Mouse (Mus musculus) kidney, embryonic 15.5 days (tissue): Measurements from ENCODE around the gene Casc3. TPM values are rescaled to one million over a fixed set of nuclear protein-coding genes. Genes with fewer than 3 reads are reported as not detected.
"Not testable (repeated sequence)": the region's sequence is repeated elsewhere in the genome, so short reads cannot be mapped to it uniquely, and the experiment has no call there.

Source experiments
- ATAC-seq: fragments of 200-750 bp; cut with Nextera tagmentation; replicated peaks from 2 replicates; pipeline ENCODE4 v1.8.0; 2017; ENCODE audit warnings: moderate TSS enrichment; ENCODE audit not compliant: low FRiP score
- H3K27ac ChIP-seq: fragments of 300-500 bp; sonication (generic); 2 replicates; pipeline ENCODE4 v1.5.1; 2015; ENCODE audit warnings: mild to moderate bottlenecking, inconsistent platforms
- H3K27me3 ChIP-seq: fragments of 300-500 bp; sonication (generic); 2 replicates; pipeline ENCODE4 v1.6.1; 2015; ENCODE audit warnings: inconsistent platforms
- H3K36me3 ChIP-seq: fragments of 300-500 bp; sonication (generic); 2 replicates; pipeline ENCODE4 v1.6.1; 2015; ENCODE audit warnings: inconsistent platforms
- H3K4me1 ChIP-seq: fragments of 300-500 bp; sonication (generic); 2 replicates; pipeline ENCODE4 v1.6.1; 2015; ENCODE audit warnings: inconsistent platforms
- H3K4me2 ChIP-seq: fragments of 300-500 bp; sonication (generic); 2 replicates; pipeline ENCODE4 v1.6.1; 2015; ENCODE audit warnings: moderate library complexity, mild to moderate bottlenecking, inconsistent platforms
- H3K4me3 ChIP-seq: fragments of 300-500 bp; sonication (generic); replicated peaks from 2 replicates; pipeline ENCODE4 v1.5.1; 2015; ENCODE audit warnings: mild to moderate bottlenecking, inconsistent platforms
- H3K9ac ChIP-seq: fragments of 300-500 bp; sonication (generic); 2 replicates; pipeline ENCODE4 v1.6.1; 2015; ENCODE audit warnings: mild to moderate bottlenecking, inconsistent platforms
- H3K9me3 ChIP-seq: fragments of 300-500 bp; sonication (generic); replicated peaks from 2 replicates; pipeline ENCODE4 v1.6.1; 2016; ENCODE audit warnings: inconsistent platforms
- WGBS: fragments of 180-500 bp; shearing (Covaris S2); methylation state at CpG from one replicate; pipeline ENCODE4 v1.1.7; 2015; ENCODE audit warnings: mixed read lengths; 5-methylcytosine and 5-hydroxymethylcytosine counted together
- polyA plus RNA-seq: library from polyadenylated mRNA; unstranded; fragments of >200 nt; fragmentation: Nextera tagmentation; extraction: Ambion mirVana; gene quantifications from 2 replicates; pipeline ENCODE4 v1.2.1, GENCODE M21; 2015

The Casc3 gene
- polyA plus RNA-seq, 1 experiment from 2014 or later = 40.6 TPM

DNA sequence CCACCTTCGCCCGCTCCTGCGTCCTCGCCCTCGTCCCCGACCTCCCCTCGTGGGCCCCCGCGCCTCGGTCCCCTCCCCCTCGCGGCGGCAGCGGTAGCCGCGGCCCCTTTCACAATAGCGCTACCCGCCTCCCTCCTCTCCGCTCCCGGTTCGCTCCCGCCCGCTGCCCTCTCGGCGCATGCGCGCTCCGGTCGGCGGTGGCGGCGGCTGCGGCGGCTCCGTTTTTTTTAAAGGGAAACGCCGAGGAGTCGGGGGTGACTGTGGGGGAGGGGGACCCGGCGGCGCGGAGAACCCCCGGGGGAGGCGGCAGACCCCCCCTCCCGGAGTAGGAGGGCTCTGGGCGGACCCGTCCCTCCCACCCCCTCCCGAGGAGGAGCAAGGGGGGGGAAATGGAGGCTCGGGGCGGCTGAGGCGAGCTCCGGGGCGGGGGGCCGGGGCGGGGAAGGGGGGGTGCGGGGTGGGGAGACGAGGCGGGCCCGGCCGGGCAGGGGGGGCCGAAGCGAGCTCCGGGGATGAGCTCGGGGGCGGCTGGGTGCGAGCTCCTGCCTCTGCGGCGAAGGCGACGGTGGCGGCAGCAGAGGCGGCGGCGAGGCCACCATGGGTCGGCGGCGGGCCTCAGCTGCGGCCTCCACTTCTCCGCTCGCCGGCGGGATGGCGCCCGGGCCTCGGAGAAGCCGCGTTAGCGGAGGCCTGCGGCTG, 9.5 kb upstream of the Casc3 start, which contains the start of gene Msl1:
Gene Msl1 (plus strand): TSS at position 502 of the 699 bp plus-strand sequence.
- Histone ChIP-seq H3K27ac (peak within 1 kb of the TSS; percentile 100), H3K27me3 (no peaks in the 10 kb centered on the region), H3K4me2 (peak within 1 kb of the TSS; percentile 77), H3K9me3 (no peaks in the 10 kb centered on the region), H3K4me3 (peak within 1 kb of the TSS; percentile 100), H3K9ac (peak within 1 kb of the TSS; percentile 100), H3K36me3 (peaks cover 23% of the 10 kb centered on the region), H3K4me1 (peaks cover 43% of the 10 kb centered on the region)
- ATAC-seq = peak; percentile 64
- under 1% methylated on average over 69 of the region's 89 CpGs for WGBS

DNA sequence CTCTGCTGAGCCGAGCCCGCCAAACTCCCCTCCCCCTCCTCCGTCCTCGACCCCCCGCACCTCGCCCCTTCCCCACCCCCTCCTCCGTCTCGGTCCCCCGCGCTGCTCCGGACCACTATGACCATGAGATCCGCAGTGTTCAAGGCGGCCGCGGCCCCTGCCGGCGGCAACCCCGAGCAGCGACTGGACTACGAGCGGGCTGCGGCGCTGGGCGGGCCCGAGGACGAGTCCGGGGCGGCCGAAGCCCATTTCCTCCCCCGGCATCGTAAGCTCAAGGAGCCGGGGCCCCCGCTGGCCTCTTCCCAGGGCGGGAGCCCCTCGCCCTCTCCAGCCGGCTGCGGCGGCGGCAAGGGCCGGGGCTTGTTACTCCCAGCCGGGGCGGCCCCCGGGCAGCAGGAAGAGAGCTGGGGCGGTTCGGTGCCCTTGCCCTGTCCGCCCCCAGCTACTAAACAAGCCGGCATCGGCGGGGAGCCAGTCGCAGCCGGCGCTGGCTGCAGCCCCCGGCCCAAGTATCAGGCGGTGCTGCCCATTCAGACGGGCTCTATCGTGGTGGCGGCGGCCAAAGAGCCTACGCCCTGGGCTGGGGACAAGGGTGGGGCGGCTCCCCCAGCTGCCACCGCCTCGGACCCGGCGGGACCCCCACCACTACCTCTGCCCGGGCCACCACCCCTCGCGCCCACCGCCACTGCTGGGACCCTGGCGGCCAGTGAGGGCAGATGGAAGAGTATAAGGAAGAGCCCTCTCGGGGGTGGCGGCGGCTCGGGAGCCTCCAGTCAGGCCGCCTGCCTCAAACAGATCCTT, 8.8 kb upstream of the Casc3 start:
- Histone ChIP-seq H3K9ac (peak overlapping the region; percentile 100), H3K36me3 (peaks cover 30% of the 10 kb centered on the region), H3K9me3 (no peaks in the 10 kb centered on the region), H3K4me2 (peak overlapping the region; percentile 77), H3K27me3 (no peaks in the 10 kb centered on the region), H3K27ac (peak overlapping the region; percentile 100), H3K4me1 (peaks cover 43% of the 10 kb centered on the region), H3K4me3 (peak overlapping the region; percentile 100)
- WGBS = under 1% methylated on average over 68 of the region's 74 CpGs
- peak; percentile 33 for ATAC-seq

GRCm38 (mm10) chr11:98796515-98797216, 8.0 kb upstream of the Casc3 start:
- H3K27ac ChIP-seq = peak overlapping the region; percentile 100
- WGBS = 1% methylated on average over 23 of the region's 23 CpGs
- H3K9me3 ChIP-seq = no peaks in the 10 kb centered on the region
- peaks cover 38% of the 10 kb centered on the region for H3K36me3 ChIP-seq
- ATAC-seq = peak; percentile 22; the same call in 1 of the 2 replicates
- peak overlapping the region; percentile 77 for H3K4me2 ChIP-seq
- H3K4me1 ChIP-seq = peaks cover 46% of the 10 kb centered on the region
- peak overlapping the region; percentile 100 for H3K9ac ChIP-seq
- H3K27me3 ChIP-seq = no peaks in the 10 kb centered on the region
- peak overlapping the region; percentile 100 for H3K4me3 ChIP-seq

DNA sequence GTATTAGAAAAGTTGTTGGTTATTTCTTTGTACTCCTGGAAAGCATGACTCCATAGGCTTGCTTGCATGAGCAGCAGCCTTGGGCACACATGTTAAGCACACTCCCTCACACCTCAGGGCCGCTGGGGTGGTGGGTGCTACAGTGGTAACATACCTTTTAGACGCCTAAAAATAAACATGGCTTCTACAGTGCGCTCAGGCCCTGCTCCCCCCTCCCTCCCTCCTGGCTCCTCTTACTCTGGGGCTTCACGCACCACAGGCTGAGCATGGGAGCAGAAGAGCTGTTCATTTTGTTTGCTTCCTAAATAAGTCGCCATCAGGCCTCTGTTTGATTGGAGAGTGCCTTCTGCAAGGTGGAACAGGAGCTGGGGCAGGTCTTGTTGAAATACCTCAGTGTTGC, 7.4 kb upstream of the Casc3 start:
- Histone ChIP-seq H3K36me3 (peaks cover 44% of the 10 kb centered on the region), H3K4me1 (peaks cover 42% of the 10 kb centered on the region), H3K27ac (peak overlapping the region; percentile 100), H3K27me3 (no peaks in the 10 kb centered on the region), H3K4me3 (peak overlapping the region; percentile 100), H3K9ac (peak overlapping the region; percentile 100), H3K9me3 (no peaks in the 10 kb centered on the region), H3K4me2 (peak overlapping the region; percentile 77)
- under 1% methylated on average over 5 of the region's 5 CpGs for WGBS
- no peak for ATAC-seq

DNA sequence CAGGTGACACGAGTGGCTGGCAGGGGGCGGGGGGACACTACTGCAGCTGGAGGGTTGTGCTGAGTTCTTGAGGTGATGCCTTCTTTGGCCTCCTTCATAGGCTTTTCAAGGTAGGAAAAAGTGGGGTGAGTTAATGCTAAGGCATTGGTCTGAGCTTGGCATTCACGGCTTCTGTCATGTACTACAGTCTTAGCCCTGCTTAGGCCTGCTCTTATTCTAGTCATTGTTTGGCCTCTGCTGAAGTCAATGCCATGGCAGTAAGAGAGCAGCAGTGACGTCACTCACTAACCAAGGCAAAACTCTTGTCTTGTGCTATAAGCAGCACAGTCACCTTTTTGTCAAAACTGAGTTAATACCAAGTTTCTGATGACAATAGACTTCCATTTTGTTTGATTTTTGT, 6.8 kb upstream of the Casc3 start:
- no peak for ATAC-seq
- WGBS = 39% methylated on average over 4 of the region's 4 CpGs
- Histone ChIP-seq H3K4me2 (peak overlapping the region; percentile 77), H3K4me1 (peaks cover 36% of the 10 kb centered on the region), H3K27ac (peak overlapping the region; percentile 100), H3K9ac (peak overlapping the region; percentile 100), H3K27me3 (no peaks in the 10 kb centered on the region), H3K36me3 (peaks cover 50% of the 10 kb centered on the region), H3K9me3 (no peaks in the 10 kb centered on the region), H3K4me3 (peak overlapping the region; percentile 100)

GRCm38 (mm10) chr11:98808417-98808816, 3.7 kb downstream of the Casc3 start:
- no peaks in the 10 kb centered on the region for H3K9me3 ChIP-seq
- peaks cover 29% of the 10 kb centered on the region for H3K4me1 ChIP-seq
- H3K4me3 ChIP-seq = peak overlapping the region; percentile 91
- WGBS = 58% methylated on average over 2 of the region's 2 CpGs
- no peaks in the 10 kb centered on the region for H3K27me3 ChIP-seq
- peak overlapping the region; percentile 68 for H3K4me2 ChIP-seq
- ATAC-seq = no peak
- peak overlapping the region; percentile 99 for H3K27ac ChIP-seq
- no peak overlapping the region for H3K9ac ChIP-seq
- peaks cover 77% of the 10 kb centered on the region for H3K36me3 ChIP-seq

DNA sequence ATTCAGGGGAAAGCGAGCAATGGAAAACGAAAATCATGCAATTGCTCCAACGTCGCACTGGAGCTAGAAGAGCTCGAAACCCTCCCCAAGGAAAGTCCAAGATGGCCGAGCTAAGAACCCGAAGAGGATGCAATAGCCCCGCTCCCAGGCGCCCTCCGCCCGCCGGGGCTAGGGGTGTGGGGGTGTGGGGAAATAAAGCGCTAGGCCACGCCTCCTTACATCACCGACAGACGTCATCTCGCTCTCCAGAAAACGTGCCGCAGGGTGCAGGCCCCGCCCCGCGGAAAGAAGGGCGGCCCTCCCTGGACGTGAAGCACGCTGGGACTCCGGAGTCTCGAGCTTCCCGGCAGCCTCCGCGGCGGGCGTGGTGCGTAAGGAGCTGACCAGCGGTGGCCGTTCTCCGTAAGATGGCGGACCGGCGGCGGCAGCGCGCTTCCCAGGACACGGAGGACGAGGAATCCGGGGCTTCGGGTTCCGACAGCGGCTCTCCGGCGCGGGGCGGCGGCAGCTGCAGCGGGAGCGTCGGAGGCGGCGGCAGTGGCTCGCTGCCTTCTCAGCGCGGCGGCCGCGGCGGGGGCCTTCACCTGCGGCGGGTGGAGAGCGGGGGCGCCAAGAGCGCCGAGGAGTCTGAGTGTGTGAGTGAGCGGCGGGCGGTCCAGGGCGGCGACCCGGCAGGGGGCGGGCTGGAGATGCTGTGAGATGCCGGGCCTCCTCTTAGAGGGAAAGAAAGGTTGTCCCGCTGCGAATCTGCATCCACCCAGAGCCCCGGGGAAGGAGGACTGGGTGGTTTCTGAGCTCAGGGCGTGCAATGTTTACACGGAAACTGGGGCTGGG, 5.0 kb downstream of the Casc3 start:
- H3K4me1 ChIP-seq = peaks cover 29% of the 10 kb centered on the region
- peak overlapping the region; percentile 91 for H3K4me3 ChIP-seq
- peaks cover 76% of the 10 kb centered on the region for H3K36me3 ChIP-seq
- peak overlapping the region; percentile 68 for H3K4me2 ChIP-seq
- H3K9ac ChIP-seq = peak overlapping the region; percentile 96
- no peaks in the 10 kb centered on the region for H3K27me3 ChIP-seq
- WGBS = 0% methylated on average over 84 of the region's 84 CpGs
- peak overlapping the region; percentile 99 for H3K27ac ChIP-seq
- no peaks in the 10 kb centered on the region for H3K9me3 ChIP-seq
- peak; percentile 99 for ATAC-seq

GRCm38 (mm10) chr11:98810686-98811085, 6.0 kb downstream of the Casc3 start:
- peak overlapping the region; percentile 68 for H3K4me2 ChIP-seq
- H3K9ac ChIP-seq = peak overlapping the region; percentile 96; the same call in 1 of the 2 replicates
- 64% methylated on average over 7 of the region's 7 CpGs for WGBS
- peak overlapping the region; percentile 91 for H3K4me3 ChIP-seq
- no peaks in the 10 kb centered on the region for H3K27me3 ChIP-seq
- no peak for ATAC-seq
- H3K36me3 ChIP-seq = peaks cover 74% of the 10 kb centered on the region
- peak overlapping the region; percentile 99; the same call in 1 of the 2 replicates for H3K27ac ChIP-seq
- peaks cover 24% of the 10 kb centered on the region for H3K4me1 ChIP-seq
- no peaks in the 10 kb centered on the region for H3K9me3 ChIP-seq

GRCm38 (mm10) chr11:98816706-98817239, 12.1 kb downstream of the Casc3 start:
- Histone ChIP-seq H3K9ac (no peak overlapping the region), H3K4me3 (no peak overlapping the region), H3K9me3 (no peaks in the 10 kb centered on the region), H3K36me3 (peaks cover 96% of the 10 kb centered on the region), H3K4me1 (no peaks in the 10 kb centered on the region), H3K27ac (no peak overlapping the region), H3K27me3 (no peaks in the 10 kb centered on the region), H3K4me2 (no peak overlapping the region)
- no peak for ATAC-seq
- 89% methylated on average over 1 of the region's 1 CpGs for WGBS

DNA sequence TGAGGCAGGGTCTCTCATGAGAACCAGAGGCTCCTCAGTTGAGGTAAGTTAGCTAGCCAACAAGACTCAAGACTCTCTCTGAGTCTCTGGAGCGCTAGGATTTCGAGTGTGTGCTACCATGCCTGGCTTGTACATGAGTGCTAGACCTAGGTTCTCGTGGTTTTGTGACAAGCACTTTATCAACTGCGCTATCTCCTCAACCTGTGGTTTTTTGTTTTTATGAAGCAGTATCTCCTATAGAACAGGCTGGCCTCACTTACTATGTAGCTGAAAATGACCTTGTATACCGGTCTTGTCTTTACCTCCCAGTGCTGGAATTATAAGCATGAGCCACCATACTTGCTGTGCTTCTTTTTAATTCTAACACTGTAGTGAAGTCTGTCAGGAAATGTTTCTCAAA, 16.3 kb downstream of the Casc3 start:
- H3K36me3 ChIP-seq = peaks cover 99% of the 10 kb centered on the region
- WGBS = 94% methylated on average over 5 of the region's 5 CpGs
- no peak overlapping the region for H3K9ac ChIP-seq
- no peak for ATAC-seq
- H3K27ac ChIP-seq = no peak overlapping the region
- no peak overlapping the region for H3K4me2 ChIP-seq
- no peaks in the 10 kb centered on the region for H3K4me1 ChIP-seq
- H3K27me3 ChIP-seq = no peaks in the 10 kb centered on the region
- no peak overlapping the region for H3K4me3 ChIP-seq
- H3K9me3 ChIP-seq = no peaks in the 10 kb centered on the region

GRCm38 (mm10) chr11:98826071-98826470, 21.4 kb downstream of the Casc3 start:
- ATAC-seq, H3K9me3 ChIP-seq, H3K4me2 ChIP-seq, H3K27me3 ChIP-seq, H3K27ac ChIP-seq, H3K4me3 ChIP-seq, H3K9ac ChIP-seq, H3K4me1 ChIP-seq: not testable (repeated sequence)
- H3K36me3 ChIP-seq = peaks cover 98% of the 10 kb centered on the region
- 96% methylated on average over 2 of the region's 2 CpGs for WGBS
